In the genomic region with DNA sequence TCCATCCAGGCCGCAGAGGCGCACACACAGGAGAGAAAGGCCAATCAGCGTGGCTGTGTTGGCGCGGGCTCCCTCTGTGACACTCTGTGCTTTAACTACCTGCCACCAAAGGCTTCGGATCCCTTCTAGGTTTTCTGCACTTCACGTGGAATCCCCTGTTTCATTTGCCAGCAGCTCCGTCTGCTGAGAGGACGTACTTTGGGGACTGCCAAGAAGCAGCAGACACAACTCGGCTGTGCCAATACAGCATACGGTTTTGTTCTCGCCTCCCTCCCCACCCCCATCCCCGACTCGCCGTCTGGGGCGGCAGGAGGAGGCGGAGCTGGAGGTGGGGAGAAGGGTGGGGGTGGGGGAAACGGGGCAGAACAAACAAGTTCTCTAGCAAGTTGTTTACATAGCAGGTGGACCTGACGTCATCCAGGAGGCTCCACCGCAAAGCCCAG, we compare ENCODE assay signal across 8 mouse cellular contexts. TPM values are rescaled to one million over a fixed set of nuclear protein-coding genes. Genes with fewer than 3 reads are reported as not detected.
DNase-seq lines count a peak whose midpoint lies in the region; ATAC-seq and TF ChIP-seq lines count a peak whose summit lies in the region.

No protein-coding gene starts in this region.

- H3K4me1 ChIP-seq in ES-Bruce4 (ENCODE audit: control insufficient read depth, insufficient read depth, low read length) = no peaks in the 10 kb centered on the region
- no peaks in the 10 kb centered on the region for H3K4me1 ChIP-seq in cerebellum, adult 2 months (ENCODE audit: control insufficient read depth, insufficient read depth, low read length)
- H3K4me1 ChIP-seq in lung, embryonic 16.5 days (replicated peaks; ENCODE audit: control insufficient read depth, insufficient read depth, low read length) = peaks cover 17% of the 10 kb centered on the region; the same call in 1 of the 2 replicates

- H3K4me2 ChIP-seq in lung, embryonic 16.5 days (ENCODE audit: low read depth, low read length) = peak overlapping the region; percentile 86

- under 1% methylated on average over 20 of the region's 20 CpGs for WGBS in cerebellum, adult 2 months
- 0% methylated on average over 20 of the region's 20 CpGs for WGBS in lung, embryonic 16.5 days

- H3K9me3 ChIP-seq in ES-Bruce4 (replicated peaks; ENCODE audit: control insufficient read depth, insufficient read depth, low read length, poor library complexity, severe bottlenecking) = no peaks in the 10 kb centered on the region
- no peaks in the 10 kb centered on the region for H3K9me3 ChIP-seq in lung, embryonic 16.5 days (ENCODE audit: control insufficient read depth, low read length)

- H3K27me3 ChIP-seq in ES-Bruce4 (ENCODE audit: control insufficient read depth, insufficient read depth, low read length, poor library complexity, severe bottlenecking) = peaks cover 14% of the 10 kb centered on the region
- peaks cover 1% of the 10 kb centered on the region; the same call in 1 of the 2 replicates for H3K27me3 ChIP-seq in cerebellum, adult 2 months (ENCODE audit: control insufficient read depth, insufficient read depth, low read length)
- no peaks in the 10 kb centered on the region for H3K27me3 ChIP-seq in lung, embryonic 16.5 days (ENCODE audit: control insufficient read depth, insufficient read depth, low read depth, low read length)

- peak; percentile 56 to 67 for DNase-seq in cerebellum, adult 2 months
- DNase-seq in layer of hippocampus, postnatal 10 days (ENCODE audit: low spot score in 2 of 2) = peak; percentile 57 to 71
- peak; percentile 88 to 92 for DNase-seq in right cerebral cortex, postnatal 10 days (ENCODE audit: low spot score in 2 of 2)

- H3K4me3 ChIP-seq in ES-Bruce4 (ENCODE audit: low read depth, low read length) = peak overlapping the region; percentile 88
- peak overlapping the region; percentile 77 for H3K4me3 ChIP-seq in cerebellum, adult 2 months (replicated peaks; ENCODE audit: insufficient read depth, low read depth, low read length)
- H3K4me3 ChIP-seq in lung, embryonic 16.5 days (ENCODE audit: low read length) = peak overlapping the region; percentile 85

- TF ChIP-seq EP300 in ES-Bruce4 (IDR thresholded peaks at IDR 0.05; ENCODE audit: insufficient read depth, low read depth, low read length) = 0 out of 2 replicates have a peak, but pooled peaks have one; percentile 35

- H3K27ac ChIP-seq in ES-Bruce4 (ENCODE audit: insufficient read depth, low read length) = no peak overlapping the region
- H3K27ac ChIP-seq in cerebellum, adult 2 months (ENCODE audit: insufficient read depth, low read length) = no peak overlapping the region
- peak overlapping the region; percentile 99 for H3K27ac ChIP-seq in lung, embryonic 16.5 days (ENCODE audit: low read length)

- no peak for TF ChIP-seq POLR2A in ES-Bruce4 (IDR thresholded peaks at IDR 0.05; ENCODE audit: insufficient read depth, low read length)
- TF ChIP-seq POLR2A in cerebellum, adult 2 months (IDR thresholded peaks at IDR 0.05; ENCODE audit: borderline replicate concordance, insufficient read depth, low read length) = no peak

- H3K9ac ChIP-seq in ES-Bruce4 (ENCODE audit: low read depth, poor library complexity, severe bottlenecking) = no peak overlapping the region
- peak overlapping the region; percentile 92 for H3K9ac ChIP-seq in lung, embryonic 16.5 days (ENCODE audit: low read length)

- ATAC-seq in frontal cortex, adult (ENCODE audit: low TSS enrichment) = peak; percentile 61
- peak; percentile 4 to 19; a peak in 3 of 4 replicates for ATAC-seq in hematopoietic stem cell, adult 5-6 weeks (replicated peaks in 1 of 2; ENCODE audit: insufficient read depth in 1 of 2, low FRiP score in 2 of 2, low TSS enrichment in 1 of 2, low read depth in 1 of 2, poor library complexity in 2 of 2, severe bottlenecking in 2 of 2)
- peak; percentile 88 for ATAC-seq in lung, embryonic 16.5 days (ENCODE audit: low read depth)
- no peak for ATAC-seq in megakaryocyte-erythroid progenitor cell, adult 5-6 weeks (replicated peaks; ENCODE audit: low FRiP score, low TSS enrichment, poor library complexity, severe bottlenecking)

- no peak for TF ChIP-seq CTCF in ES-Bruce4 (IDR thresholded peaks at IDR 0.05; ENCODE audit: low read depth, low read length)
- TF ChIP-seq CTCF in cerebellum, adult 2 months (IDR thresholded peaks at IDR 0.05; ENCODE audit: borderline replicate concordance, insufficient read depth, low read depth, low read length) = no peak

- no peaks in the 10 kb centered on the region for H3K36me3 ChIP-seq in ES-Bruce4 (ENCODE audit: control insufficient read depth, insufficient read depth, low read length, poor library complexity, severe bottlenecking)
- no peaks in the 10 kb centered on the region for H3K36me3 ChIP-seq in lung, embryonic 16.5 days (ENCODE audit: control insufficient read depth, insufficient read depth, low read length)

RNA-seq across cellular contexts. Expression of gene Foxp2, which starts 0.5 kb away (rescaled TPM):
- 1.3 and 1.5 TPM in 2 replicates for polyA plus RNA-seq in ES-Bruce4 (2011; ENCODE audit: insufficient read depth, insufficient read length, low read depth, missing spikeins)
- 5.1 and 5.8 TPM in 2 replicates for polyA plus RNA-seq in cerebellum, adult 2 months (2012; rRNA removed)
- total RNA-seq in hematopoietic stem cell, adult 5-6 weeks (2017) = 0.38 TPM in 1 of 2 replicates, not detected in the other
- 1 to 10 TPM; 2.9 to 5.9 TPM for total RNA-seq in layer of hippocampus, postnatal 10 days (2021)
- polyA plus RNA-seq in lung, embryonic 16.5 days (2015; fragmentation: Nextera tagmentation; extraction: Ambion mirVana) = 94.7 and 106 TPM in 2 replicates
- total RNA-seq in megakaryocyte-erythroid progenitor cell, adult 5-6 weeks (2014; fragmentation: Nextera tagmentation) = not detected in 2 replicates
- total RNA-seq in megakaryocyte-erythroid progenitor cell, adult 5-6 weeks (2017) = not detected in 2 replicates
